ENCODE assay signal across 13 mouse cellular contexts in genomic region chr9:51874348-51874747, GRCm38 (mm10).
DNase-seq lines count a peak whose midpoint lies in the region; ATAC-seq and TF ChIP-seq lines count a peak whose summit lies in the region.
"Had no signal": no experiment of that assay in that cellular context is flagged by ENCODE, and none has a peak within 500 bp of the region (broad histone marks: within the 10 kb centered on the region; RNA-seq: fewer than 3 reads in every experiment).

No protein-coding gene starts in this region.

- TF ChIP-seq CTCF in thymus, adult 2 months (IDR thresholded peaks at IDR 0.05; ENCODE audit: borderline replicate concordance, control insufficient read depth, extremely low read depth, insufficient read depth, low read length, poor library complexity) = no peak
- TF ChIP-seq CTCF in gastrocnemius, adult 2 months (IDR thresholded peaks at IDR 0.05) = no peak

- no peak overlapping the region for H3K27ac ChIP-seq in kidney, embryonic 16.5 days (ENCODE audit: low read length)
- H3K27ac ChIP-seq in thymus, adult 2 months (ENCODE audit: control insufficient read depth, insufficient read depth, low read length) = peak overlapping the region; percentile 28; the same call in 1 of the 2 replicates
- no peak overlapping the region for H3K27ac ChIP-seq in gastrocnemius, adult 2 months
- H3K27ac ChIP-seq in forebrain, embryonic 12.5 days = no peak overlapping the region
- H3K27ac ChIP-seq: heart, adult 2 months had no signal

- TF ChIP-seq POLR2A in thymus, adult 2 months (IDR thresholded peaks at IDR 0.05; ENCODE audit: control insufficient read depth, extremely low read depth, insufficient read depth, low read length, poor library complexity) = no peak

- no peak for DNase-seq in kidney, postnatal 25 days
- no peak for DNase-seq in thymus, adult 2 months
- no peak for DNase-seq in thymus, postnatal 0 days (ENCODE audit: low spot score)
- peak; percentile 46 for DNase-seq in gastrocnemius, adult 2 months
- peak; percentile 30 for DNase-seq in skeletal muscle tissue, adult 2 months (ENCODE audit: low read depth, low spot score)
- no peak for DNase-seq in cerebellum, adult 9-10 months
- DNase-seq: adrenal gland, postnatal 10 days; cerebellum, postnatal 14 days; heart, adult 2 months; kidney, postnatal 36 days; lung, adult 18-20 months had no signal

- H3K4me2 ChIP-seq in kidney, embryonic 16.5 days (replicated peaks; ENCODE audit: low read depth, low read length) = no peak overlapping the region
- no peak overlapping the region for H3K4me2 ChIP-seq in forebrain, embryonic 12.5 days

- no peaks in the 10 kb centered on the region for H3K27me3 ChIP-seq in kidney, embryonic 16.5 days (ENCODE audit: insufficient read depth, low read length)
- no peaks in the 10 kb centered on the region for H3K27me3 ChIP-seq in thymus, adult 2 months (ENCODE audit: control insufficient read depth, insufficient read depth, low read length)
- no peaks in the 10 kb centered on the region for H3K27me3 ChIP-seq in forebrain, embryonic 12.5 days

- WGBS in kidney, embryonic 16.5 days = 14% methylated on average over 4 of the region's 4 CpGs
- WGBS in thymus, adult 2 months = 71% methylated on average over 4 of the region's 4 CpGs
- WGBS in forebrain, embryonic 12.5 days = 81% methylated on average over 4 of the region's 4 CpGs

- no peaks in the 10 kb centered on the region for H3K36me3 ChIP-seq in kidney, embryonic 16.5 days (ENCODE audit: insufficient read depth, low read length)
- no peaks in the 10 kb centered on the region for H3K36me3 ChIP-seq in thymus, adult 2 months (ENCODE audit: control insufficient read depth, insufficient read depth, low read length)
- H3K36me3 ChIP-seq in forebrain, embryonic 12.5 days (replicated peaks) = no peaks in the 10 kb centered on the region

- H3K4me3 ChIP-seq in kidney, embryonic 16.5 days (ENCODE audit: low read length) = no peak overlapping the region
- no peak overlapping the region for H3K4me3 ChIP-seq in thymus, adult 2 months (ENCODE audit: control insufficient read depth, insufficient read depth, low read length)
- H3K4me3 ChIP-seq in gastrocnemius, adult 2 months = no peak overlapping the region
- no peak overlapping the region for H3K4me3 ChIP-seq in forebrain, embryonic 12.5 days (replicated peaks)
- H3K4me3 ChIP-seq: heart, adult 2 months had no signal

- peaks cover 12% of the 10 kb centered on the region for H3K4me1 ChIP-seq in kidney, embryonic 16.5 days (ENCODE audit: insufficient read depth, low read length)
- peaks cover 19% of the 10 kb centered on the region for H3K4me1 ChIP-seq in thymus, adult 2 months (replicated peaks; ENCODE audit: control insufficient read depth, insufficient read depth, low read length)
- H3K4me1 ChIP-seq in forebrain, embryonic 12.5 days = no peaks in the 10 kb centered on the region; the same call in 1 of the 2 replicates

- intact Hi-C loops in gastrocnemius, adult 2 months (cut with DNase I) = no loop called here

- no peak overlapping the region for H3K9ac ChIP-seq in kidney, embryonic 16.5 days (replicated peaks; ENCODE audit: low read length)
- H3K9ac ChIP-seq in forebrain, embryonic 12.5 days = no peak overlapping the region

- H3K9me3 ChIP-seq in kidney, embryonic 16.5 days (ENCODE audit: low read length) = no peaks in the 10 kb centered on the region
- H3K9me3 ChIP-seq in forebrain, embryonic 12.5 days = no peaks in the 10 kb centered on the region

- peak; percentile 85; the same call in 1 of the 2 replicates for ATAC-seq in kidney, embryonic 16.5 days (ENCODE audit: low FRiP score, low TSS enrichment)
- no peak for ATAC-seq in forebrain, embryonic 12.5 days (ENCODE audit: low FRiP score)

Comparison
In these comparisons a context has a peak if more than half of its experiments do, and no peak if none do; other contexts are left out.
1. DNase-seq: peak in gastrocnemius, adult 2 months (single experiment) and skeletal muscle tissue, adult 2 months (single experiment); none in kidney, postnatal 25 days (0 of 2), thymus, adult 2 months (single experiment), thymus, postnatal 0 days (single experiment) and cerebellum, adult 9-10 months (single experiment).